Mouse (Mus musculus) ES-E14 (cell line): ENCODE data around the gene Cpz.

Experiments used
- CHD2 ChIP-seq: IDR thresholded peaks from 2 replicates; pipeline ENCODE4 v1.6.1; 2014; ENCODE audit warnings: mild to moderate bottlenecking, low read depth, low read length, inconsistent platforms
- HCFC1 ChIP-seq: IDR thresholded peaks from 2 replicates; pipeline ENCODE4 v1.6.1; 2012; ENCODE audit warnings: low read length, inconsistent platforms, borderline replicate concordance; ENCODE audit not compliant: insufficient read depth

DNA sequence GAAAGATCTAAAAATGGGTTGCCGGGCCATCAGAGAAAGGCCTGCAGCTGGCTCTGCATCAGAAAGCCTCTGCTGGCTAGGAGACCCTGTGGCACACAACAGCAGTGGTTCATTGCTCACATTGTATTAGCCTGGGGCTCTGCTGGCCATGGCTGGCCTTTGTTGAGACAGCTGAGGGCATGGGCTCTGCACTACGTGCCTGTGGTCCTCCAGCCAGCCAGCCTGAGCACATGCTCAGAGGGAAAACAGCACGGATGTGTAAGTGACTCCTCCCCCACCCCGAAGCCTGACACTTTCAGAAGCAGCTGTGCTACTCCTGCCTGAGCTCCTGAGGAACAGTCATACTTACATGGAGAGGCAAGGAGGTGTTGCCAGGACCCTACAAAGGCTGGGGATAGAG, 46.0 kb downstream of the Cpz start:
- TF ChIP-seq CHD2 (no peak), HCFC1 (no peak)
